Mouse (Mus musculus) ES-Bruce4 (cell line): ENCODE results near the gene Chd1l. TPM values are rescaled to one million over a fixed set of nuclear protein-coding genes. Genes with fewer than 3 reads are reported as not detected.

Experiments used
- H3K27ac ChIP-seq: 2 replicates; pipeline ENCODE4 v1.5.1; 2012; ENCODE audit warnings: low read length, inconsistent platforms; ENCODE audit not compliant: insufficient read depth
- H3K27me3 ChIP-seq: 2 replicates; pipeline ENCODE4 v1.6.1; 2012; ENCODE audit warnings: mild to moderate bottlenecking, low read length, inconsistent platforms; ENCODE audit not compliant: control insufficient read depth, poor library complexity, insufficient read depth, severe bottlenecking
- H3K36me3 ChIP-seq: 2 replicates; pipeline ENCODE4 v1.6.1; 2012; ENCODE audit warnings: inconsistent platforms, mild to moderate bottlenecking, low read length, moderate library complexity; ENCODE audit not compliant: control insufficient read depth, poor library complexity, insufficient read depth, severe bottlenecking
- H3K4me1 ChIP-seq: one replicate; pipeline ENCODE4 v1.8.1; 2011; ENCODE audit warnings: low read length; ENCODE audit not compliant: control insufficient read depth, insufficient read depth
- H3K4me3 ChIP-seq: 2 replicates; pipeline ENCODE4 v1.5.1; 2011; ENCODE audit warnings: low read depth, mild to moderate bottlenecking, low read length
- H3K9ac ChIP-seq: 2 replicates; pipeline ENCODE4 v1.6.1; 2012; ENCODE audit warnings: low read depth, mild to moderate bottlenecking, inconsistent platforms; ENCODE audit not compliant: poor library complexity, severe bottlenecking
- H3K9me3 ChIP-seq: replicated peaks from 2 replicates; pipeline ENCODE4 v1.6.1; 2012; ENCODE audit warnings: mild to moderate bottlenecking, low read length, inconsistent platforms; ENCODE audit not compliant: control insufficient read depth, poor library complexity, insufficient read depth, severe bottlenecking
- CTCF ChIP-seq: IDR thresholded peaks from one replicate; pipeline ENCODE4 v1.8.1; 2011; ENCODE audit warnings: low read depth, low read length
- EP300 ChIP-seq: IDR thresholded peaks from 2 replicates; pipeline ENCODE4 v1.6.1; 2011; ENCODE audit warnings: low read depth, low read length; ENCODE audit not compliant: insufficient read depth
- POLR2A ChIP-seq: IDR thresholded peaks from one replicate; pipeline ENCODE4 v1.8.1; 2011; ENCODE audit warnings: low read length; ENCODE audit not compliant: insufficient read depth
- polyA plus RNA-seq: library from polyadenylated mRNA; stranded (reverse); fragments of >200 nt; gene quantifications from 2 replicates; pipeline ENCODE4 v1.2.4, GENCODE M21; 2011; ENCODE audit warnings: low read depth; ENCODE audit not compliant: missing spikeins, insufficient read depth, insufficient read length

Chd1l gene
- polyA plus RNA-seq, 1 experiment = 23.7 TPM

- H3K36me3 ChIP-seq = no peaks in the 10 kb centered on the region
- no peak overlapping the region for H3K27ac ChIP-seq
- no peaks in the 10 kb centered on the region for H3K9me3 ChIP-seq
- no peak for TF ChIP-seq POLR2A
- no peak for TF ChIP-seq EP300
- no peak for TF ChIP-seq CTCF
- no peak overlapping the region for H3K9ac ChIP-seq
- no peak overlapping the region for H3K4me3 ChIP-seq
- H3K27me3 ChIP-seq = no peaks in the 10 kb centered on the region
- peaks cover 2% of the 10 kb centered on the region for H3K4me1 ChIP-seq
Observed at GRCm38 (mm10) chr3:97537006-97537405, 73.0 kb downstream of the Chd1l start.

DNA sequence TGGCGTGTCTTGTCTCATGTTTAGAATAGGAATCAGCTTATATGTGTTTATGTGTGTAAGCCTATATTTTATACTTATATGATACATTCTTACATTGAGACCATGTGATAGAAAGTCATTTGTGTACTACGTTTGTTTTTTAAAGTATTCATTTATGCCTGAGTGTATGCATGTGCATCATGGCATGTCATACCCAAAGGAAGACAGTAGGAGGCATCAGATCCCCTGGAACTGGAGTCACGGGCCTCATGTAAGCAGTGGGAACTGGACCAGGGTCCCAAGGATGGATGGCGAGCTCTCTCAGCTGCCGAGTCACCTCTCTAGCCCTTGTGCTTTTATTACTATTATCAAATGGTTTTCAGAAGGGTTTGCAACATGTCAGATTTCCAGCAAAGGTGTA, 74.3 kb downstream of the Chd1l start:
- H3K36me3 ChIP-seq = no peaks in the 10 kb centered on the region
- no peaks in the 10 kb centered on the region for H3K9me3 ChIP-seq
- H3K4me3 ChIP-seq = no peak overlapping the region
- H3K9ac ChIP-seq = no peak overlapping the region
- peak; percentile 33 for TF ChIP-seq CTCF
- no peak for TF ChIP-seq EP300
- no peak overlapping the region for H3K27ac ChIP-seq
- H3K4me1 ChIP-seq = peaks cover 2% of the 10 kb centered on the region
- H3K27me3 ChIP-seq = no peaks in the 10 kb centered on the region

DNA sequence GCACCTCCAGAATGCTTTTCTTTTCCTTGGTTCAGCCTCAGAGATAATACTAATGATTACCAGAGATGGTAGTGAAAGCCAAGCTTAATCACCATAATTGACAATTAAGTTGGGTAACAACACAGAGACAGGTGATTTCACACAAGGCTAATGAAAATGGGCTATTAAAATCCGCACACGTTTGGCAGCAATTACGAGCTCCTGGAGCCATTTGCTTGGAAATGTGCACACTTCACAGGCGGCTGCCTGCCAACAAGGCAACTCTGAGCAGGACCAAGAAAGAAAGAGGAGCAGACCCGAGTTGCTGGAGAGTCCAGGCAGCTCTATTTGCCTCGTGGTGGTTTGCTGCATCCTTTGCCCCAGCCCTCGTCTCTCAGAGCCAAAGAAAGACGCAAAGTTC, 84.5 kb downstream of the Chd1l start:
- H3K4me1 ChIP-seq = no peaks in the 10 kb centered on the region

DNA sequence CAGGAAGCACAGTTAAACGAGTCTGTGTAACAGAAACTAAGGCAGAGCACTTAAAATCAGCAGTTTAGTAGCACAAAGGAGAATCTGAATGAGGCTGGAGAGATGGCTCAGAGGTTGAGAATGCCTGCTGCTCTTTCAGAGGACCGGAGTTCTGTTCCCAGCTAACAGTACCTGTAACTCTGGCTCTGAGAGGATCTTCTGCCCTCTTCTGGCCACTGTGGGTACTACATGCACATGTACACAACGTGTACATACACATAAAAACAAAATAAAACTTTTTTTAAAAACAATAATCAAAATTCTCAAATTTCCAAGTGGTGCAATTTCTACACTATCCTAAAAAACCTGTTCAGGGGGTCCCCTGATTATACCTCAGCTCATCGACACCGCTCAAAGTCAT, 85.2 kb downstream of the Chd1l start:
- Histone ChIP-seq H3K36me3 (no peaks in the 10 kb centered on the region), H3K9me3 (no peaks in the 10 kb centered on the region), H3K4me1 (no peaks in the 10 kb centered on the region), H3K4me3 (no peak overlapping the region), H3K9ac (no peak overlapping the region), H3K27me3 (no peaks in the 10 kb centered on the region), H3K27ac (no peak overlapping the region)
- TF ChIP-seq POLR2A (no peak), CTCF (peak; percentile 28), EP300 (no peak)

More for the DNA sequence above, 84.5 kb downstream of the Chd1l start:
- no peaks in the 10 kb centered on the region for H3K9me3 ChIP-seq
- no peak overlapping the region for H3K9ac ChIP-seq
- H3K27me3 ChIP-seq = no peaks in the 10 kb centered on the region
- H3K4me3 ChIP-seq = no peak overlapping the region
- H3K36me3 ChIP-seq = no peaks in the 10 kb centered on the region
- TF ChIP-seq POLR2A (no peak), CTCF (no peak), EP300 (no peak)
- no peak overlapping the region for H3K27ac ChIP-seq

GRCm38 (mm10) chr3:97521946-97522731, 87.9 kb downstream of the Chd1l start:
- no peak overlapping the region for H3K27ac ChIP-seq
- TF ChIP-seq EP300 (no peak), CTCF (no peak), POLR2A (no peak)
- H3K4me1 ChIP-seq = no peaks in the 10 kb centered on the region

GRCm38 (mm10) chr3:97519883-97520282, 90.1 kb downstream of the Chd1l start:
- H3K27ac ChIP-seq = no peak overlapping the region
- no peak for TF ChIP-seq CTCF
- TF ChIP-seq EP300 = no peak
- TF ChIP-seq POLR2A = no peak

More at GRCm38 (mm10) chr3:97521946-97522731, 87.9 kb downstream of the Chd1l start:
- H3K9ac ChIP-seq = no peak overlapping the region
- H3K27me3 ChIP-seq = no peaks in the 10 kb centered on the region
- no peaks in the 10 kb centered on the region for H3K36me3 ChIP-seq
- H3K4me3 ChIP-seq = no peak overlapping the region
- peaks cover 4% of the 10 kb centered on the region for H3K9me3 ChIP-seq

More at GRCm38 (mm10) chr3:97519883-97520282, 90.1 kb downstream of the Chd1l start:
- Histone ChIP-seq H3K4me1 (no peaks in the 10 kb centered on the region), H3K4me3 (no peak overlapping the region), H3K9ac (no peak overlapping the region), H3K27me3 (no peaks in the 10 kb centered on the region), H3K9me3 (peaks cover 4% of the 10 kb centered on the region), H3K36me3 (no peaks in the 10 kb centered on the region)
